Mouse (Mus musculus): ENCODE data around the gene Parp4. TPM values are rescaled to one million over a fixed set of nuclear protein-coding genes. Genes with fewer than 3 reads are reported as not detected.

The Parp4 gene
- polyA plus RNA-seq, 1 experiment from 2014 or later = 0.80 TPM

GRCm38 (mm10) chr14:56689116-56689515 is 113.7 kb downstream of the Parp4 start:
- ATAC-seq = no peak
- Histone ChIP-seq H3K27me3 (replicated peaks; ENCODE audit: control insufficient read depth, insufficient read depth, low read length) (no peaks in the 10 kb centered on the region), H3K27ac (ENCODE audit: low read depth, low read length) (no peak overlapping the region), H3K4me2 (ENCODE audit: low read length) (no peak overlapping the region), H3K9ac (ENCODE audit: low read length) (no peak overlapping the region), H3K36me3 (ENCODE audit: control insufficient read depth, insufficient read depth, low read length) (peaks cover 94% of the 10 kb centered on the region), H3K4me1 (ENCODE audit: control insufficient read depth, insufficient read depth, low read length) (no peaks in the 10 kb centered on the region), H3K4me3 (ENCODE audit: low read depth, low read length) (no peak overlapping the region), H3K9me3 (replicated peaks; ENCODE audit: control insufficient read depth, low read length) (no peaks in the 10 kb centered on the region)
- 94% methylated on average over 1 of the region's 1 CpGs for WGBS
- no peak for DNase-seq (ENCODE audit: low spot score)

DNA sequence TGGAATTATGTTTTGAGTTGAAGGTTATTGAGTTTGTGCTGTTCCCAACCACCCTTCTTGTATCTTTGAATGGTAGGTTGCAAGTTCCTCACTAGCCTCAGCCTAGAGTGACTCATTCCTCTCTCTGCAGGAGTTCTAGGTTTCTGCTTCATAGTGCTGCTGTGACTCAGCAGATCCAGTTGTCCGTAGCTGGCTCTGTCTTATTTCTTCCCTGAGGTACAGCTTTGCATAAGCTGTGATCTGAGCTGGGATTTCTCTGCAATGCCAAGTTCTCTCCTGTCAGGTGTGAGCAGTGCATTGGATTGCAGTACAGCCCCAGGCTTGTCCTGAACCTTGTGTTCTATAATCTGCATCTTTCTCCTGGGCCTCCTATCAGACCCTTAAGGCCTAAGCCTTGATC is 114.3 kb downstream of the Parp4 start:
- Histone ChIP-seq H3K27ac (ENCODE audit: low read depth, low read length) (no peak overlapping the region), H3K9ac (ENCODE audit: low read length) (no peak overlapping the region), H3K36me3 (ENCODE audit: control insufficient read depth, insufficient read depth, low read length) (peaks cover 93% of the 10 kb centered on the region), H3K4me3 (ENCODE audit: low read depth, low read length) (no peak overlapping the region), H3K27me3 (replicated peaks; ENCODE audit: control insufficient read depth, insufficient read depth, low read length) (no peaks in the 10 kb centered on the region), H3K4me1 (ENCODE audit: control insufficient read depth, insufficient read depth, low read length) (no peaks in the 10 kb centered on the region), H3K4me2 (ENCODE audit: low read length) (no peak overlapping the region), H3K9me3 (replicated peaks; ENCODE audit: control insufficient read depth, low read length) (no peaks in the 10 kb centered on the region)
- ATAC-seq = no peak
- DNase-seq (ENCODE audit: low spot score) = no peak
- WGBS = 84% methylated on average over 1 of the region's 1 CpGs

DNA sequence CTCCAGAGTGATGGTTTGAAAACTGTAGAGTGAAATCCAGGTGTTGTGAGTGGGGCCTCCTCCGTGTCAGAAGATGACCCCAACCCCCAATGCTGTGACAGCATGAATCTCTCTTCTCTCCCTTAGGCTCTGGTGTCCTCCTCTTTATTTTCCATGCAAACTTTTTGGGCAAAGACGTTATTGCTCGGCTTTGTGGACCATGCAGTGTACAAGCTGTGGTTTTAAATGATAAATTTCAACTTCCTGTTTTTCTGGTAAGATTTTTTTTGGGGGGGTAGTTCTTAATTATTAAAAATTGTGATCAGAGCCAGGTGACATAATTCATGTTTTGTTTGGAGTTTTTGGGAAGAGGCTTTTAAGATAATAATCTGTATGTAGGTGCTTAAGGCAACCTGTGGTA is 120.1 kb downstream of the Parp4 start:
- H3K4me3 ChIP-seq (ENCODE audit: low read depth, low read length) = no peak overlapping the region

GRCm38 (mm10) chr14:56697836-56698235 is 122.4 kb downstream of the Parp4 start:
- H3K4me2 ChIP-seq (ENCODE audit: low read length) = no peak overlapping the region

More for the DNA sequence above, 120.1 kb downstream of the Parp4 start:
- no peak for DNase-seq (ENCODE audit: low spot score)
- ATAC-seq = no peak
- H3K27ac ChIP-seq (ENCODE audit: low read depth, low read length) = no peak overlapping the region
- H3K4me2 ChIP-seq (ENCODE audit: low read length) = no peak overlapping the region
- H3K36me3 ChIP-seq (ENCODE audit: control insufficient read depth, insufficient read depth, low read length) = peaks cover 97% of the 10 kb centered on the region
- H3K27me3 ChIP-seq (replicated peaks; ENCODE audit: control insufficient read depth, insufficient read depth, low read length) = no peaks in the 10 kb centered on the region
- H3K9me3 ChIP-seq (replicated peaks; ENCODE audit: control insufficient read depth, low read length) = no peaks in the 10 kb centered on the region
- no peak overlapping the region for H3K9ac ChIP-seq (ENCODE audit: low read length)
- no peaks in the 10 kb centered on the region for H3K4me1 ChIP-seq (ENCODE audit: control insufficient read depth, insufficient read depth, low read length)
- 90% methylated on average over 3 of the region's 3 CpGs for WGBS

GRCm38 (mm10) chr14:56702644-56703043 is 127.2 kb downstream of the Parp4 start:
- 93% methylated on average over 4 of the region's 4 CpGs for WGBS
- no peaks in the 10 kb centered on the region for H3K9me3 ChIP-seq (replicated peaks; ENCODE audit: control insufficient read depth, low read length)
- no peak overlapping the region for H3K4me3 ChIP-seq (ENCODE audit: low read depth, low read length)

More at GRCm38 (mm10) chr14:56697836-56698235, 122.4 kb downstream of the Parp4 start:
- WGBS = 87% methylated on average over 5 of the region's 5 CpGs
- ATAC-seq = no peak
- Histone ChIP-seq H3K4me1 (ENCODE audit: control insufficient read depth, insufficient read depth, low read length) (no peaks in the 10 kb centered on the region), H3K27ac (ENCODE audit: low read depth, low read length) (no peak overlapping the region), H3K36me3 (ENCODE audit: control insufficient read depth, insufficient read depth, low read length) (peaks cover 76% of the 10 kb centered on the region), H3K9ac (ENCODE audit: low read length) (no peak overlapping the region), H3K9me3 (replicated peaks; ENCODE audit: control insufficient read depth, low read length) (no peaks in the 10 kb centered on the region), H3K4me3 (ENCODE audit: low read depth, low read length) (no peak overlapping the region), H3K27me3 (replicated peaks; ENCODE audit: control insufficient read depth, insufficient read depth, low read length) (no peaks in the 10 kb centered on the region)
- no peak for DNase-seq (ENCODE audit: low spot score)

GRCm38 (mm10) chr14:56705687-56706086 is 130.3 kb downstream of the Parp4 start:
- H3K9me3 ChIP-seq (replicated peaks; ENCODE audit: control insufficient read depth, low read length) = no peaks in the 10 kb centered on the region

More at GRCm38 (mm10) chr14:56702644-56703043, 127.2 kb downstream of the Parp4 start:
- H3K27ac ChIP-seq (ENCODE audit: low read depth, low read length) = no peak overlapping the region
- no peaks in the 10 kb centered on the region for H3K4me1 ChIP-seq (ENCODE audit: control insufficient read depth, insufficient read depth, low read length)
- no peaks in the 10 kb centered on the region for H3K27me3 ChIP-seq (replicated peaks; ENCODE audit: control insufficient read depth, insufficient read depth, low read length)
- H3K9ac ChIP-seq (ENCODE audit: low read length) = no peak overlapping the region
- H3K36me3 ChIP-seq (ENCODE audit: control insufficient read depth, insufficient read depth, low read length) = peaks cover 30% of the 10 kb centered on the region
- no peak for DNase-seq (ENCODE audit: low spot score)
- no peak for ATAC-seq
- H3K4me2 ChIP-seq (ENCODE audit: low read length) = no peak overlapping the region

More at GRCm38 (mm10) chr14:56705687-56706086, 130.3 kb downstream of the Parp4 start:
- no peak overlapping the region for H3K4me2 ChIP-seq (ENCODE audit: low read length)
- ATAC-seq (no peak), DNase-seq (ENCODE audit: low spot score) (no peak)
- no peak overlapping the region for H3K27ac ChIP-seq (ENCODE audit: low read depth, low read length)
- no peak overlapping the region for H3K9ac ChIP-seq (ENCODE audit: low read length)
- H3K4me1 ChIP-seq (ENCODE audit: control insufficient read depth, insufficient read depth, low read length) = no peaks in the 10 kb centered on the region
- H3K27me3 ChIP-seq (replicated peaks; ENCODE audit: control insufficient read depth, insufficient read depth, low read length) = no peaks in the 10 kb centered on the region
- H3K36me3 ChIP-seq (ENCODE audit: control insufficient read depth, insufficient read depth, low read length) = peaks cover 9% of the 10 kb centered on the region
- WGBS = 83% methylated on average over 4 of the region's 4 CpGs
- H3K4me3 ChIP-seq (ENCODE audit: low read depth, low read length) = no peak overlapping the region

Other genes with a start within 250 kb of the Parp4 start
- 0.14 and 0.26 TPM in 2 replicates for gene Atp12a, start 210.6 kb upstream of the Parp4 start, polyA plus RNA-seq (2014; fragmentation: Nextera tagmentation; extraction: Ambion mirVana)
- 1.4 and 1.5 TPM in 2 replicates for gene Rnf17, start 173.0 kb upstream of the Parp4 start, polyA plus RNA-seq (2014; fragmentation: Nextera tagmentation; extraction: Ambion mirVana)
- gene Cenpj, start 194 bp upstream of the Parp4 start, polyA plus RNA-seq (2014; fragmentation: Nextera tagmentation; extraction: Ambion mirVana) = 12.6 and 15.1 TPM in 2 replicates
- 30.0 and 36.4 TPM in 2 replicates for gene Mphosph8, start 92.6 kb downstream of the Parp4 start, polyA plus RNA-seq (2014; fragmentation: Nextera tagmentation; extraction: Ambion mirVana)
- 43.5 and 45.8 TPM in 2 replicates for gene Pspc1, start 202.7 kb downstream of the Parp4 start, polyA plus RNA-seq (2014; fragmentation: Nextera tagmentation; extraction: Ambion mirVana)
- 24.1 and 25.7 TPM in 2 replicates for gene Zmym5, start 236.1 kb downstream of the Parp4 start, polyA plus RNA-seq (2014; fragmentation: Nextera tagmentation; extraction: Ambion mirVana)

Data from forebrain, embryonic 14.5 days (tissue).